Mouse (Mus musculus) Patski (cell line): ENCODE results near the gene Olfr555. TPM values are rescaled to one million over a fixed set of nuclear protein-coding genes. Genes with fewer than 3 reads are reported as not detected.
"Not testable (repeated sequence)": the region's sequence is repeated elsewhere in the genome, so short reads cannot be mapped to it uniquely, and the experiment has no call there.

Source experiments
- ATAC-seq: fragments of 100-300 bp; one replicate; pipeline ENCODE4 v1.8.0; 2021
- CTCF ChIA-PET: fragments of 350-600 bp; sonication (Branson Sonifier 250); formaldehyde crosslinking; loops from one replicate; lab custom pipeline; 2022; ENCODE audit warnings: inconsistent platforms; lab: Charles Lee
- POLR2A ChIA-PET: fragments of 350-600 bp; sonication (Branson Sonifier 250); formaldehyde crosslinking; loops from one replicate; lab custom pipeline; 2022; ENCODE audit warnings: antibody characterized with exemption, inconsistent platforms; lab: Charles Lee
- DNase-seq: peaks from one replicate; pipeline ENCODE4 v3.0.0-alpha.2; 2011; ENCODE audit warnings: low read depth, low spot score
- H3K27me3 ChIP-seq: fragments of 371-371 bp; one replicate; pipeline ENCODE4 v1.5.1; 2021
- CTCF ChIP-seq: fragments of 100-300 bp; IDR thresholded peaks from one replicate; pipeline ENCODE4 v1.5.1; 2021
- in situ Hi-C: fragments of 300-500 bp; cut with MboI; formaldehyde crosslinking; loops from 3 replicates; pipeline ENCODE4 v1.11.1; 2018; ENCODE audit warnings: low pct_unique_long_range_greater_than_20kb, mixed read lengths
- polyA plus RNA-seq: library from polyadenylated mRNA; unstranded; gene quantifications from one replicate; pipeline ENCODE4 v1.2.3, GENCODE M21; 2021

Olfr555 gene
- not detected for polyA plus RNA-seq

GRCm38 (mm10) chr7:102658523-102658922 is at the start of gene Olfr555:
Olfr555 (plus strand) TSS chr7:102658823.
- no peak for DNase-seq
- POLR2A ChIA-PET, result no interaction called here
- no peak for ATAC-seq
- peaks cover 20% of the 10 kb centered on the region for H3K27me3 ChIP-seq
- CTCF ChIA-PET, result interaction anchor here (1.4 kb wide), 1 partner anchor 8 kb away, joined by 3 read pairs; no protein-coding TSS in a partner anchor
- no peak for TF ChIP-seq CTCF
- in situ Hi-C loops, result no loop called here

- ATAC-seq (no peak), DNase-seq (no peak)
- in situ Hi-C loops, result no loop called here
- H3K27me3 ChIP-seq, result peaks cover 17% of the 10 kb centered on the region
- POLR2A ChIA-PET, result no interaction called here
- no peak for TF ChIP-seq CTCF
- CTCF ChIA-PET, result no interaction called here
These were observed 40.5 kb upstream of the Olfr555 start, which contains the start of gene Olfr553 for GRCm38 (mm10) chr7:102618118-102618517. Olfr553 (minus strand) TSS chr7:102618218.

GRCm38 (mm10) chr7:102619608-102620007 is 39.0 kb upstream of the Olfr555 start:
- POLR2A ChIA-PET, result no interaction called here
- DNase-seq (no peak), ATAC-seq (no peak)
- peaks cover 11% of the 10 kb centered on the region for H3K27me3 ChIP-seq
- CTCF ChIA-PET, result no interaction called here
- TF ChIP-seq CTCF, result no peak
- in situ Hi-C loops, result no loop called here

GRCm38 (mm10) chr7:102620368-102620767 is 38.3 kb upstream of the Olfr555 start:
- H3K27me3 ChIP-seq, ATAC-seq, CTCF ChIA-PET, DNase-seq, POLR2A ChIA-PET, in situ Hi-C loops: not testable (repeated sequence)

GRCm38 (mm10) chr7:102636665-102637064 is 22.0 kb upstream of the Olfr555 start:
- in situ Hi-C loops, result loop anchor here (5.0 kb wide), 1 partner anchor 129 kb away; no protein-coding TSS in a partner anchor
- DNase-seq (peak; percentile 2), ATAC-seq (peak; percentile 51)
- ChIA-PET POLR2A (no interaction called here), CTCF (interaction anchor here (1.5 to 3.6 kb wide), 2 partner anchors 124 to 129 kb away, joined by 4 to 17 read pairs; no protein-coding TSS in a partner anchor)
- peak; percentile 49 for TF ChIP-seq CTCF
- H3K27me3 ChIP-seq, result peaks cover 16% of the 10 kb centered on the region

- no peak for DNase-seq
- in situ Hi-C loops, result loop anchor here (5.0 kb wide), 1 partner anchor 131 kb away; no protein-coding TSS in a partner anchor
- no peak for ATAC-seq
- H3K27me3 ChIP-seq, result peaks cover 16% of the 10 kb centered on the region
- no peak for TF ChIP-seq CTCF
- POLR2A ChIA-PET, result no interaction called here
- CTCF ChIA-PET, result interaction anchor here (3.6 kb wide), 1 partner anchor 125 kb away, joined by 17 read pairs; no protein-coding TSS in a partner anchor
These were observed 20.5 kb upstream of the Olfr555 start, which contains the start of gene Olfr554 for GRCm38 (mm10) chr7:102638132-102638531. Olfr554 (plus strand) TSS chr7:102638432.

- ATAC-seq, POLR2A ChIA-PET, H3K27me3 ChIP-seq, in situ Hi-C loops, CTCF ChIA-PET, DNase-seq: not testable (repeated sequence)
These were observed 13.7 kb upstream of the Olfr555 start for GRCm38 (mm10) chr7:102644945-102645344.

- ATAC-seq (no peak), DNase-seq (no peak)
- in situ Hi-C loops, result no loop called here
- ChIA-PET POLR2A (no interaction called here), CTCF (interaction anchor here (1.2 kb wide), 1 partner anchor 20 kb away, joined by 4 read pairs; no protein-coding TSS in a partner anchor)
- TF ChIP-seq CTCF, result no peak
- peaks cover 23% of the 10 kb centered on the region for H3K27me3 ChIP-seq
These were observed 6.0 kb downstream of the Olfr555 start, which contains the start of gene Olfr556 for GRCm38 (mm10) chr7:102664599-102664998. Olfr556 (plus strand) TSS chr7:102664899.

- DNase-seq (no peak), ATAC-seq (no peak)
- in situ Hi-C loops, result loop anchor here (5.0 kb wide), 1 partner anchor 257 kb away; the partner anchor contains the start of gene Olfr572
- CTCF ChIA-PET, result interaction anchor here (1.2 kb wide), 2 partner anchors 15 to 19 kb away, joined by 3 to 4 read pairs; no protein-coding TSS in a partner anchor
- POLR2A ChIA-PET, result no interaction called here
- H3K27me3 ChIP-seq, result peaks cover 23% of the 10 kb centered on the region
- peak; percentile 45 for TF ChIP-seq CTCF
These were observed 6.8 kb downstream of the Olfr555 start for GRCm38 (mm10) chr7:102665378-102665777.

- H3K27me3 ChIP-seq, result no peaks in the 10 kb centered on the region
- in situ Hi-C loops, result loop anchor here (25.0 kb wide), 2 partner anchors 414 to 1561 kb away; partner anchors contain the start of genes Rhog, Stim1 and Trim34a
- CTCF ChIA-PET, result no interaction called here
- TF ChIP-seq CTCF, result no peak
- POLR2A ChIA-PET, result no interaction called here
- no peak for ATAC-seq
- DNase-seq, result no peak
These were observed 17.6 kb downstream of the Olfr555 start for GRCm38 (mm10) chr7:102676225-102676624.

GRCm38 (mm10) chr7:102681916-102682315 is 23.3 kb downstream of the Olfr555 start:
- no peaks in the 10 kb centered on the region for H3K27me3 ChIP-seq
- ATAC-seq (no peak), DNase-seq (no peak)
- in situ Hi-C loops, result loop anchor here (25.0 kb wide), 2 partner anchors 420 to 1555 kb away; partner anchors contain the start of genes Rhog, Stim1 and Trim34a
- CTCF ChIA-PET, result no interaction called here
- TF ChIP-seq CTCF, result no peak
- POLR2A ChIA-PET, result no interaction called here
